Mouse (Mus musculus) cerebellum, postnatal 36 days (tissue): Measurements from ENCODE around the gene Notch4.
A peak's percentile ranks its signal among the peaks of the same experiment; 100 is the strongest.
"Not testable (repeated sequence)": the region's sequence is repeated elsewhere in the genome, so short reads cannot be mapped to it uniquely, and the experiment has no call there.

Experiments
- DNase-seq, 2 experiments: peaks; one replicate each; pipeline ENCODE4 v3.0.0; 2021 to 2022; ENCODE audit warnings: mixed read lengths in 2 of 2

Notch4 gene

GRCm38 (mm10) chr17:34564003-34564421 lies at the start of gene Notch4:
TSS of gene Notch4 (plus strand) at chr17:34564268.
- no peak for DNase-seq

GRCm38 (mm10) chr17:34516514-34516913 lies 47.6 kb upstream of the Notch4 start:
- no peak for DNase-seq

- DNase-seq = no peak
Observed at GRCm38 (mm10) chr17:34517252-34517651, 46.8 kb upstream of the Notch4 start, which contains the start of gene Btnl6. TSS of gene Btnl6 (minus strand) at chr17:34517352.

- no peak for DNase-seq
Observed at GRCm38 (mm10) chr17:34517795-34518194, 46.3 kb upstream of the Notch4 start.

- DNase-seq = not testable (repeated sequence)
Observed at GRCm38 (mm10) chr17:34518571-34518970, 45.5 kb upstream of the Notch4 start.

- DNase-seq = no peak
Observed at GRCm38 (mm10) chr17:34519001-34519400, 45.1 kb upstream of the Notch4 start.

GRCm38 (mm10) chr17:34532671-34533070 lies 31.4 kb upstream of the Notch4 start:
- no peak for DNase-seq

- DNase-seq = not testable (repeated sequence)
Observed at GRCm38 (mm10) chr17:34543567-34543966, 20.5 kb upstream of the Notch4 start.

- no peak for DNase-seq
Observed at GRCm38 (mm10) chr17:34546797-34547196, 17.3 kb upstream of the Notch4 start.

- no peak for DNase-seq
Observed at GRCm38 (mm10) chr17:34547601-34548000, 16.5 kb upstream of the Notch4 start.

- no peak for DNase-seq
Observed at GRCm38 (mm10) chr17:34549156-34549555, 14.9 kb upstream of the Notch4 start.

GRCm38 (mm10) chr17:34549843-34550242 lies 14.2 kb upstream of the Notch4 start:
- DNase-seq = no peak

- DNase-seq = peak; percentile 73 to 80
Observed at GRCm38 (mm10) chr17:34555483-34555882, 8.6 kb upstream of the Notch4 start.

GRCm38 (mm10) chr17:34556406-34556805 lies 7.7 kb upstream of the Notch4 start:
- no peak for DNase-seq

GRCm38 (mm10) chr17:34557411-34557810 lies 6.7 kb upstream of the Notch4 start:
- DNase-seq = no peak

- DNase-seq = no peak
Observed at GRCm38 (mm10) chr17:34559116-34559515, 5.0 kb upstream of the Notch4 start.

GRCm38 (mm10) chr17:34559895-34560294 lies 4.2 kb upstream of the Notch4 start:
- no peak for DNase-seq

- no peak for DNase-seq
Observed at GRCm38 (mm10) chr17:34560438-34560837, 3.6 kb upstream of the Notch4 start.

- no peak for DNase-seq
Observed at GRCm38 (mm10) chr17:34561200-34561599, 2.9 kb upstream of the Notch4 start.

GRCm38 (mm10) chr17:34562595-34562994 lies 1.5 kb upstream of the Notch4 start:
- DNase-seq = no peak

- DNase-seq = no peak
Observed at GRCm38 (mm10) chr17:34563354-34563753, 714 bp upstream of the Notch4 start.

GRCm38 (mm10) chr17:34564796-34565195 lies 728 bp downstream of the Notch4 start:
- no peak for DNase-seq

- DNase-seq = no peak
Observed at GRCm38 (mm10) chr17:34567311-34567710, 3.2 kb downstream of the Notch4 start.

- no peak for DNase-seq
Observed at GRCm38 (mm10) chr17:34568421-34568820, 4.4 kb downstream of the Notch4 start.

GRCm38 (mm10) chr17:34569919-34570318 lies 5.9 kb downstream of the Notch4 start:
- DNase-seq = no peak

- no peak for DNase-seq
Observed at GRCm38 (mm10) chr17:34571875-34572274, 7.8 kb downstream of the Notch4 start.
